Mouse (Mus musculus) lung, embryonic 14.5 days (tissue): ENCODE measurements at regions not wholly inside any gene's neighbourhood (a gene's known extent, or its start where the extent isn't known, plus 50 kb on each side); places are given as distances from the start of the nearest gene placed in this dataset.

Experiments used
- ATAC-seq: fragments of 200-750 bp; cut with Nextera tagmentation; 2 replicates; pipeline ENCODE4 v1.8.0; 2017; ENCODE audit warnings: mild to moderate bottlenecking, moderate TSS enrichment, moderate library complexity; ENCODE audit not compliant: insufficient read depth
- DNase-seq: peaks from one replicate; pipeline ENCODE4 v3.0.0-alpha.2; 2015
- H3K27ac ChIP-seq: fragments of 300-500 bp; sonication (generic); 2 replicates; pipeline ENCODE4 v1.5.1; 2014; ENCODE audit warnings: low read depth, mild to moderate bottlenecking, moderate library complexity
- H3K27me3 ChIP-seq: fragments of 300-500 bp; sonication (generic); 2 replicates; pipeline ENCODE4 v1.6.1; 2014; ENCODE audit warnings: low read length, control low read depth; ENCODE audit not compliant: insufficient read depth
- H3K36me3 ChIP-seq: fragments of 300-500 bp; sonication (generic); 2 replicates; pipeline ENCODE4 v1.6.1; 2014; ENCODE audit warnings: control low read depth; ENCODE audit not compliant: insufficient read depth
- H3K4me1 ChIP-seq: fragments of 300-500 bp; sonication (generic); 2 replicates; pipeline ENCODE4 v1.6.1; 2014; ENCODE audit warnings: antibody characterized with exemption, control low read depth; ENCODE audit not compliant: insufficient read depth
- H3K4me2 ChIP-seq: fragments of 300-500 bp; sonication (generic); 2 replicates; pipeline ENCODE4 v1.6.1; 2014; ENCODE audit warnings: mild to moderate bottlenecking
- H3K4me3 ChIP-seq: fragments of 300-500 bp; sonication (generic); 2 replicates; pipeline ENCODE4 v1.5.1; 2014; ENCODE audit warnings: low read depth, low read length
- H3K9ac ChIP-seq: fragments of 300-500 bp; sonication (generic); 2 replicates; pipeline ENCODE4 v1.6.1; 2014
- H3K9me3 ChIP-seq: fragments of 300-500 bp; sonication (generic); 2 replicates; pipeline ENCODE4 v1.6.1; 2016; ENCODE audit warnings: low read depth, low read length, control low read depth
- CTCF ChIP-seq: IDR thresholded peaks from 2 replicates; pipeline ENCODE4 v1.5.1; 2016; ENCODE audit warnings: antibody characterized with exemption, low read depth
- WGBS: fragments of 180-500 bp; shearing (Covaris S2); extraction: QIAGEN DNeasy Blood & Tissue Kit; methylation state at CpG from one replicate; pipeline ENCODE4 v1.1.7; 2014; 5-methylcytosine and 5-hydroxymethylcytosine counted together

DNA sequence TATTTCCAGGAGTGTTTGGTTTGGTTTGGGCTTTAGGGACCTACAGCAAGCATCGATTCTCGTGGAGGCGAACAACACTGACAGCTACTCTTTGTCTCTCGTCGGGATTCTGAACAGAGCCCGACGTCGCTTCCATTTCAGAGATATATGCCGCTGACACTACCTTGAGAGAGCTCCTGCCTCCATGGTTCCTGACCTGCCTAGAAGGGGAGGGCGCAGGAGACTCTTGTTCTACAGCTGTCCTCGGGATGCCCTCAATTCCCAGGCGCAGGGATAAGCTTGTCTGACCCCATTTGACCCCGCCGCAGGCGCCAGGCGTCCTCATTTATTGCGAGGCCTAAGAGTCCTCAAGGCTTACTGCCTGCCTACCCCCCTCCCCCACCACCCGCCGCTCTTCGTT is 80.5 kb downstream of the Cd83 start:
- H3K9me3 ChIP-seq, result no peaks in the 10 kb centered on the region
- H3K4me2 ChIP-seq, result peak overlapping the region; percentile 67
- no peaks in the 10 kb centered on the region for H3K36me3 ChIP-seq
- H3K4me3 ChIP-seq, result peak overlapping the region; percentile 25; the same call in 1 of the 2 replicates
- no peaks in the 10 kb centered on the region for H3K27me3 ChIP-seq
- peak overlapping the region; percentile 48 for H3K27ac ChIP-seq
- ATAC-seq (peak; percentile 39), DNase-seq (no peak)
- TF ChIP-seq CTCF, result no peak
- H3K4me1 ChIP-seq, result peaks cover 23% of the 10 kb centered on the region
- 3% methylated on average over 20 of the region's 20 CpGs for WGBS
- peak overlapping the region; percentile 7; the same call in 1 of the 2 replicates for H3K9ac ChIP-seq

DNA sequence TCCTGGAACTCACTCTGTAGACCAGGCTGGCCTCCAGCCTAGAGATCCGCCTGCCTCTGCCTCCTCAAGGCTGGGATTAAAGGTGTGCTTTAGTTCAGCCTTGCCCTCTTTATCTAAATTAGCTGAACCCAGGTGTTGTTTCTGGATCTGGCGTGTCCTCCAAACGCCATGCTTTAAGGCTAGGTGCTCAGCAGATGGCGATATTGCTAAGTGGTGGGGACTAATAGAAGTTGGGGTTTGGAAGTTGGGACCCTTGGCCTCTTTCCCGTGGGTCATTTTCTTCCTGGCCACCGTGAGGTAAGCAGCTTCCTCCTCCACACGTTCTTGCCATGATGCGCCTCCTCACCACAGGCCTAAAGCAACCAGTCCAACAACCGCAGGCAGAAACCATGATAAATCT is 91.3 kb downstream of the Cd83 start:
- ATAC-seq, result no peak
- no peak overlapping the region for H3K4me3 ChIP-seq
- H3K27me3 ChIP-seq, result no peaks in the 10 kb centered on the region
- no peak overlapping the region for H3K4me2 ChIP-seq
- no peaks in the 10 kb centered on the region; the same call in 1 of the 2 replicates for H3K4me1 ChIP-seq
- no peak for DNase-seq
- no peak overlapping the region for H3K9ac ChIP-seq
- no peak for TF ChIP-seq CTCF
- no peaks in the 10 kb centered on the region for H3K36me3 ChIP-seq
- H3K9me3 ChIP-seq, result no peaks in the 10 kb centered on the region
- no peak overlapping the region for H3K27ac ChIP-seq
- WGBS, result 83% methylated on average over 9 of the region's 9 CpGs

DNA sequence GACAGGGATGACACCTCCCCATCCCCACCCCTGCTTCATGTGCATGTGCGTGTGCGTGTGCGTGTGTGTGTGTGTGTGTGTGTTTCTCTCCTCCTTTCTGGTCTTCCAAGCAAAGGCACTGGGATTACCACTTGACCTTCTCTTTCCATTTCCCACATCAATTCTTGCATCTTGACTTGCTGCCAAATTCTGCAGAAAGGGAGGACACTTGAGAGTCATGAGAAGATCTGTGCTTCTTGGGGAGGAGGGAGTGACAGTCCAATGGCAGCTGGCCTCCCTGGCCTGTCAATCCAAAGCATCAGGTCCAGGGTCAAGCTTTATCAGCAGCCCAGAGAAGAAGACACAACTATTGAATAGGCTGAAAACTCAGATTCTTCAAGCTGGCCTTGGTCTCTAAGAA is 102.7 kb downstream of the Cd83 start:
- ATAC-seq (no peak), DNase-seq (peak; percentile 57)
- Histone ChIP-seq H3K27ac (no peak overlapping the region), H3K4me1 (no peaks in the 10 kb centered on the region), H3K4me2 (no peak overlapping the region), H3K4me3 (no peak overlapping the region), H3K36me3 (no peaks in the 10 kb centered on the region), H3K9me3 (no peaks in the 10 kb centered on the region), H3K27me3 (no peaks in the 10 kb centered on the region), H3K9ac (no peak overlapping the region)
- 78% methylated on average over 3 of the region's 3 CpGs for WGBS
- TF ChIP-seq CTCF, result no peak

DNA sequence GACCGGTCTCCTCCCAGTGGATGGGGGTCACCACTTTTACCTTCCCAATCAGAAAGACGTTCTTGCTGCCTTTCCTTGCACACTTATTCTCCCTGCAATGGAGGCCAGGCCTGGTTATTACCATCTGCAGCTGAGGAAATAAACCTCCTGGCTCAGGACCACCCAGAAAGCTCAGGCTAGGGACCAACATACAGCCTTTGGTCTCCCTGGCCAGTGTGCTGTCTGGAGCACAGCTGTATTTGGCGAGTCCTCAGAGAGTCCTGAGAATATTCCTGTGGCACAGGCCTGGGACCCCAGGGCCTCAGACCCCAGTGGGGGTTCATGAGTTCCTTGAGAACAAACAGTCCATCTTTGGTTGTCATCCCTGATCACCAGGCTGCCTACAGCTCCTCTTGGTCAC is 107.4 kb downstream of the Cd83 start:
- H3K27ac ChIP-seq, result peak overlapping the region; percentile 75
- DNase-seq, result peak; percentile 72

DNA sequence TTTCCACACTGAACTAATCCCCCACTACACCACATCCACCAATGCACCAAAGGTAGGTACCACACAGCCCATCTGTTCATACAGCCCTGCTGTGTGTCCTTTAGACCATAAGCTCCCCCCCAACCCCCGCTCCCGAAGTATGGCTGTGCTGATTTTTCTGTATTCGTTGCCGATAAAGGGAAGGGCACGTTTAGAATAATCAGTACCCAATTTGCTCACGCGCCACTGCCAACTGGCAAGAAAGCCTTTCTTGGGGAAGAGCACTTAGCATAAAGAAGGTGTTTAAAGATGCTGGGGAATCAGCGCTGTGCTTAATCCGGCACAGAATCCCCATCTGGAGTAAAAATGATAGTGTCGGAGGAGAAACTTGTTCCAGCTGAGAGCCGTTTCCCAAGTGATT is 111.4 kb downstream of the Cd83 start:
- Histone ChIP-seq H3K27ac (no peak overlapping the region), H3K36me3 (no peaks in the 10 kb centered on the region), H3K9me3 (no peaks in the 10 kb centered on the region), H3K27me3 (no peaks in the 10 kb centered on the region), H3K4me2 (no peak overlapping the region), H3K4me1 (no peaks in the 10 kb centered on the region), H3K9ac (no peak overlapping the region), H3K4me3 (no peak overlapping the region)
- ATAC-seq, result no peak
- no peak for DNase-seq
- 71% methylated on average over 11 of the region's 11 CpGs for WGBS
- TF ChIP-seq CTCF, result no peak

More for the DNA sequence above, 107.4 kb downstream of the Cd83 start:
- peak; percentile 85; the same call in 1 of the 2 replicates for ATAC-seq
- no peak overlapping the region for H3K4me3 ChIP-seq
- H3K36me3 ChIP-seq, result no peaks in the 10 kb centered on the region
- H3K9ac ChIP-seq, result no peak overlapping the region
- no peaks in the 10 kb centered on the region for H3K9me3 ChIP-seq
- H3K4me2 ChIP-seq, result no peak overlapping the region
- no peaks in the 10 kb centered on the region for H3K27me3 ChIP-seq
- 51% methylated on average over 3 of the region's 3 CpGs for WGBS
- H3K4me1 ChIP-seq, result no peaks in the 10 kb centered on the region
- TF ChIP-seq CTCF, result no peak

DNA sequence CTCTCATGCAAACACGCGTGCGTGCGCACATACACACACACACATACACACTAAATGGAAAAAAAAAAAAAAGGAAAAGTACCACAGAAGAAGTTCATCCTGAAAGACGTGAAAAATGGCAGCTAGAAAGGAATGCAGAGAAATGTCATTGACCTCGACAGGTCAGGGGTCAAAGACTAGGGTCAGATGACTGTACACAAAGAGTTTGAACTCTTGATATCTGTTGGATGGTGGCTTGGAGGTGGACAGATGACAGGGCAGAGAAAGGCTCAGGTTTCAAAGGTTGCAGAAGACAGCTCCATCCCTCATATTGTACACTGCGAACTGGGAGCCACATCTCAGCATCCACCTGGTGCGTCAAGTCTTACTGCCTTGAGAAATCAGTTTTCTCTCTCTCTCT is 112.5 kb downstream of the Cd83 start:
- Histone ChIP-seq H3K9me3 (no peaks in the 10 kb centered on the region), H3K4me3 (no peak overlapping the region), H3K27me3 (no peaks in the 10 kb centered on the region), H3K36me3 (no peaks in the 10 kb centered on the region), H3K27ac (no peak overlapping the region), H3K9ac (no peak overlapping the region), H3K4me2 (no peak overlapping the region), H3K4me1 (no peaks in the 10 kb centered on the region)
- WGBS, result 66% methylated on average over 8 of the region's 8 CpGs
- TF ChIP-seq CTCF, result no peak
- DNase-seq, result no peak
- no peak for ATAC-seq

DNA sequence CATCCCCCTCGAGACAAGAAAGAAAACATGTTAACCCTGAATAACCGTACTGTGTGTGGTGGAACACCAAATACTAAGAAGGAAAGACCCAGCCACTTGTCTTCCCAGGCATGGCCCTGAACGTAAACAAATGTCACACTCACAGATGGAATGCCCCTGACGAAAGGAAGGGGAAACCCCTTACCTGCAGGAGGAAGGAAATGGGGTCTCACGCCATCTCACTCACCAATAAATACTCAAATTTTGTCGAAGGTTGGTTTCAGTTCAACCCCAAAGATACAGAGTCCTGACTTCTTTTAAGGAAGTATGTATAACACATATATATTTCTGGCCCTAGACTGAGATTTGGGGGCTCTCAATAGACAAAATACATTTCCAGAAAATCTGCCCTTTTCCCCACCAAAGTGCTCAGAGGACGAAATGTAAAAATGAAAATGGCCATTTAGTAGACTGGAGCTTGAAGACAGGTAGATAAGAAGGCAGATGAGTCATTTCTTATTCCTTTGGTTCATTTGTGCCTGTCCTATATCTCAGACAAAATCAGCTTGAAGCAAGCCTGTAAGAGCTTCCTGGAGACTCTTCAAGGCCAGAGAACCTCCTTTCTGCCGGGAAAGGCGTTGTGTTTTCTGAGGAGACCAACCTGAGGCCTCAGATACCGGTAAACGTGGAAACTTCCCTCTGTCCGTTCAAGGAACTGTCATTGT is 114.1 kb downstream of the Cd83 start:
- ATAC-seq, result no peak

More for the DNA sequence above, 114.1 kb downstream of the Cd83 start:
- no peaks in the 10 kb centered on the region for H3K36me3 ChIP-seq
- WGBS, result 56% methylated on average over 12 of the region's 12 CpGs
- TF ChIP-seq CTCF, result no peak
- DNase-seq, result no peak
- H3K4me3 ChIP-seq, result no peak overlapping the region
- H3K4me2 ChIP-seq, result no peak overlapping the region
- H3K4me1 ChIP-seq, result no peaks in the 10 kb centered on the region
- H3K27ac ChIP-seq, result no peak overlapping the region
- H3K9me3 ChIP-seq, result no peaks in the 10 kb centered on the region
- H3K27me3 ChIP-seq, result no peaks in the 10 kb centered on the region
- no peak overlapping the region for H3K9ac ChIP-seq
